Mouse (Mus musculus) small intestine, adult 2 months (tissue): ENCODE results near the gene Vwa7.

Experiments
- CTCF ChIP-seq: fragments of 200-500 bp; IDR thresholded peaks from 2 replicates; pipeline ENCODE4 v1.5.1; 2012; ENCODE audit warnings: low read depth, mild to moderate bottlenecking, control low read depth, inconsistent platforms, low read length, moderate library complexity, mixed read lengths; ENCODE audit not compliant: insufficient replicate concordance, insufficient read length; ENCODE audit errors: extremely low read depth
- POLR2A ChIP-seq: fragments of 200-500 bp; IDR thresholded peaks from 2 replicates; pipeline ENCODE4 v1.6.1; 2012; ENCODE audit warnings: low read depth, mild to moderate bottlenecking, control low read depth, inconsistent platforms, low read length, moderate library complexity

DNA sequence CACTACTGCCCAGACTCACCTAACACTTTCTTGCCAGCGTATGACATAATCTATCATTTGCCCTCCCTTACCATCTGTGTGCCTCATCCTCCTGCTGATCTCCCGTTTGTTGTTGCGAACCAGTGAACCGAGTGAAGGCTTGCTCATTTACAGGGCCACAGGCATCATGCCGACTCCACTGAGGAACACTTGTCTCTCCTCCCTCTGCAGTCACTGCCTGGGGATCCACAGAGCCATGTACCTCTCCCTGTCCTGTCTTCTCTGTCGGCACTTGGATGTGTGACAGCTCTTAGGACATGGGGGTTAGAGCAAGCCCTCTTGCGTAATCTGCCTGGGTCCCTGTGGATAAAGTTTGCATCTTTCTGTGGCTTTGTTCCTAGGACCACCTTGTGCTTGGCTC, 6.8 kb upstream of the Vwa7 start:
- no peak for TF ChIP-seq POLR2A
- TF ChIP-seq CTCF, result no peak
